Mouse (Mus musculus) embryo, embryonic 11.5 days (tissue): Measurements from ENCODE around the gene Prx.
A peak's percentile ranks its signal among the peaks of the same experiment; 100 is the strongest.
"Not testable (repeated sequence)": the region's sequence is repeated elsewhere in the genome, so short reads cannot be mapped to it uniquely, and the experiment has no call there.

Experiments used
- DNase-seq: peaks from one replicate; pipeline ENCODE4 v3.0.0-alpha.2; 2012; ENCODE audit warnings: low read depth, low spot score

Prx gene

DNA sequence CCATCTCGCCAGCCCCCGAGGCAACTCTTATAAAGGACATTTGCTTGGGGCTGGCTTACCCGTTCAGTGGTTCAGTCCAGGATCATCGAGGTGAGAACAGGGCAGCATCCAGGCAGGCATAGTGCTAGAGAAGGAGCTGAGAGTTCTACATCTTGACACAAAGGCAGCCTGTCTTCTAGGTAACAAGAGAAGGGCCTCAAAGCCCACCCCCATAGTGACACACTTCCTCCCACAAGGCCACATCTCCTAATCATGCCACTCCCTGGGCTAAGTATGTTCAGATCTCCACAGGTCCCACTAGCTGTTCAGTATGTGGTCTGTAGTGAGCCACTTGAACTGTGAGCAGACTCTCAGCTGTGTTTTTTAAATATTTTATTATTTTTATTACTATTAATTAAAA is 15.3 kb upstream of the Prx start:
- no peak for DNase-seq

DNA sequence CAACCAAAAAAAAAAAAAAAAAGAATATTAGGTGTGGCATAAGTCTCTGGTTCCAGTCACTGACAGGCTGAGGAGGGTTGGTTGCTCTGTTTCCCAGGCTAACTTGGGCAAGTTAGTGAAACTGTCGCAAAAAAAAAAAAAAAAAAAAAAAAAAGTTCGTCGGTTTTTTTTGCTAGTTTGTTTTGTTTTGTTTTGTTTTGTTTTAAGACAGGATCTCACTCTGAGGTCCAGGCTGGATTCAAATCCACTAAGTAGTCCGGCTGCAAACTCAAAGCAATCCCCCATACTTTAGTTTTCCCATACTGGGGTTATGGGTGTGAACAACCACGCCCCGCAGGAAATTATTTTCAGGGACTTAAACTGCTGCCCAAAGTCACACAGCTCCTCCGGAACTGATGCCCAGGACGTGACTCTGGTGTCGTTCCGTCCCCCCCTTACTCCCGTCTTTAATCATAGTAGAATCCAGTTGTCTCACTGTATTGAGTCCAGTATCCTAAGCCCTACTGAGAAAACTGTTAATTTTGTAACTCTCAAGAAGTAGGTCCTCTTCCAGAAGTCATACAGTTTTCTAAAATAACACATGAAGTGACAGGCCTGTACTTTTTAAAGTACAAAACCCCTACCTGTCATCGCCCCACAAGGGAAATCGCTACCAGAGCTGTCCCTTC is 12.9 kb upstream of the Prx start:
- DNase-seq, result no peak

DNA sequence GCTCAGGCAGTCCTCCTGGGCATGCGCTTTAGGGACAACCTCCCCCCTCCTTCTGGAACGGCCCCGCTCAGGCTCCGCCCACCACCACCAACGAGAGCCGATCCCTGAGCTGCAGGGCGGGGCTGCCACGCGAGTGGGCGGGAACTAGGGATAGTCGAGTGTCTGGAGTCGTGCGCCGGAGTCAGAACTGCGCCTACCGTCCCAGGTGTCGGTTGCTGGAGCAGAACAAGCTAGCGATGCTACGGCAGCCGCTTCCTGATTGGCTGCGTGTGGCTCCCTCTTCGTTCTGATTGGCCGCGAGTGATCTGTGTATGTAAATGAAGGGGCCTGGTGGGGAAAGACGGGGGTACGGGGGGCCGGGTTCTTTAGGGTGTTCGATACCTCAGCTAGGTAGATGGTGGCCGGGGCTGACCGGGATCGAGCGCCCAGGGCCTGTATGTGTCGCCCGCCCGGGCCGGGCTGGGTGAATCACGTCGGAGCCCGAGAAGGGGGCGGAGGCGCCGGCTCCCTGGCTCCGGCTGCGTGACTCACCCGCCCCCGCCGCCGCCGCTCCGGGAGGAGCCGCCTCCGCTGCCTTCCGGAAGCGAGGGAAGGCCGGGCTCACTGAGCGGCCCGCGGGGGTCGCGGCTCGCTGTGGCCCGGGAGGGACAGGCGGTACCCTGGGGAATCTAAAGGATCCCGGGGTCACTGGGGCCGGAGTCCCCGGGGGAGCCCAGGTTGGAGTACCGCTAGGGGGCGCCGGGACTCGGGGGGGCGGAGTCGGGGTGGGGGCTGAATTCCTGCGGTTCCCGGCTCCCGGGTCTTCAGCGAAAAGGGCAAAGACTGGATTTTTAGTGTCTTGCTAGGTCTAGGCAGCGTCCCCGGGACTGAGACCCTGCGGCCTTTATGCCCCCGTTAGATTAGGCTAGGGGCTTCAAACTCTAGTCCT is 12.1 kb upstream of the Prx start, which contains the start of gene Sertad1:
Gene Sertad1, plus strand, starts transcription at position 141 of the 928 bp plus-strand sequence.
- peak; percentile 99 for DNase-seq

DNA sequence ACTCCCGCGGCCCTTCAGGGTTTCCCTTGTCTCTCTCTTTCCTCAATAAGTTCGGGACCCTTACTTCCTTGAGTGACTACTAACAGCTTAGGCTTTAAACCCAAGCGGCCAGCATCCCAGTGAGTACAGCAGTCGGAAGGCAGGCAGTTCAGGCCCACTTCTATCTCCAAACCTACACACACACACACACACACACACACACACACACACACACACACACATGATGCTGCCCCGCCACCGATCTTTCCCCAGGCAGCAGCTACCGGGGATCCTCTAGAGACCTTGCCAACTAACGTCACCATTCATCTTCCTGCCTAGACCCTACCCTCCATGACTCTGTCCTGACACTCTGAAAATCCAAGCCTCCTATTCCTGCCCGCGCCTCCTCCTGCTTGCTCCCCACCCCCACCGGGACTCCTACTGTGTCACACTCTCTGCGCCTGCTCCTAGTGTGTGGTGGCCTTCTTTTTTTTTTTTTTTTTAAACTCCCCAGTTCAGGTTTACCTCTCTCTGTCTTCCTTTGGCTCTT is 11.3 kb upstream of the Prx start:
- no peak for DNase-seq

DNA sequence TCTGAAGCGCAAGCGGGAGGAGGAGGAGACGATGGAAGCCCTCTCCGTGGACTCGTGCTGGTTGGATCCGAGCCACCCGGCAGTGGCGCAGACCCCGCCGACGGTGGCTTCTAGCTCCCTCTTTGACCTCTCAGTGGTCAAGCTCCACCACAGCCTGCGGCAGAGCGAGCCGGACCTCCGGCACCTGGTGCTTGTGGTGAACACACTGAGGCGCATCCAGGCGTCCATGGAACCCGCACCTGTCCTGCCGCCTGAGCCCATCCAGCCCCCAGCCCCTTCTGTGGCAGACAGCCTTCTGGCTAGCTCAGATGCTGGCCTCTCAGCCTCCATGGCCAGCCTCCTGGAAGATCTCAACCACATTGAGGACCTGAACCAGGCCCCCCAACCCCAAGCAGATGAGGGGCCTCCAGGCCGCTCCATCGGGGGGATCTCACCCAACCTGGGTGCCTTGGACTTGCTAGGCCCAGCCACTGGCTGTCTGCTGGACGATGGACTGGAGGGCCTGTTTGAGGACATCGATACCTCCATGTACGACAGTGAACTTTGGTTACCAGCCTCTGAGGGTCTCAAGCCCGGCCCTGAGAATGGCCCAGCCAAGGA is 9.8 kb upstream of the Prx start:
- no peak for DNase-seq

DNA sequence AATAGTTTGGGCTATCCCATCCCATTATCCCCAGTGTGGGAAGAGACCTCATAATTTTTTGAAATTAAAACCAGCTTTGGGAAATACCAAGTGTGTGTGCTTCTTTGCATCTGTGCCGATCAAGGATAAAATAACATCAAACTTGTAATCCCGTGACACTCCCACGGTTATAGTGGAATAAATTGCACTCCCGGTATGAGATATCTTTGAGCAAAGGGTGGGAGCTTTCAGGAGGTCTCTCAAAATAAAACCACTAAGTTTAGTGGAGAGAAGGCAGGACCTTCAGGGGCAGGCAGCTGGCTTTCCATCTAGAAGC is 8.9 kb upstream of the Prx start:
- DNase-seq, result no peak

DNA sequence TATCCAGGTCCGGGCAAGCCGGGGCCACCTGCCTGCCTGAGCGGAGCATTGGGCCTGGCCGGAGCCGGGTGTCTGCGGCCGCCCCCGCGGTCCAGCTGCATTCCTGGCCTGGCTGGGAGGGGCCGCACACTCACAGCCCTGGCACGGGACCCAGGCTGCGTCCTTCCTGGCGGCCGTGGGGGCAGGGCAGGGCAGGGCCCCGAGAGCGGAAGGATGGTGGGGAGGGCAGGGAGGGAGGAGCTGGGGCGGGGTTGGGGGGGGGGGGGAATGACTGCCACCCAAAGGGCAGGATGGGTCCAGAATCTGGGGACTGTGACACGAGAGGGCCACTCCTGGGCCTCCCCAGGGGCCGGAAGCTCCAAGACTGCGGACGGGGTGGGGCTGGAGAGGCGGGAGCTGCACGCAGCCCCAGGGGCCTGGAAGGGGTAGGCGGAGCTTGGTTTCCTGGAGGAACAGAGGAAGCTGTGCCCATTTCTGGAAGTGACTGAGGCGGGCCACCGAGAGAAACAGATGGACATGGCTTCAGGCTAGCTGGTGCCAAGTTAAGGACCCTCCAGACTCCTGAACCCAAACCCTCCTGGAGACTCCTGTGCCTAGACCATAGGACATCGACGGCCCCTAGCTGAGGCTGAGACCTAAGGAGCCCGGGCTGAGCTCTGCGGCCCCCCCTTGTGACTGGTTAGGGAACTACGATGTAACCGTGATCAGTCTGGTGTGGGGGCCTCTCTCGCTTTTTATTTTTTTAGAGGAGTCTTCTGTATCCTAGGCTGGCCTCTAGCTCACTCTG is 8.4 kb upstream of the Prx start:
- peak; percentile 73 for DNase-seq

DNA sequence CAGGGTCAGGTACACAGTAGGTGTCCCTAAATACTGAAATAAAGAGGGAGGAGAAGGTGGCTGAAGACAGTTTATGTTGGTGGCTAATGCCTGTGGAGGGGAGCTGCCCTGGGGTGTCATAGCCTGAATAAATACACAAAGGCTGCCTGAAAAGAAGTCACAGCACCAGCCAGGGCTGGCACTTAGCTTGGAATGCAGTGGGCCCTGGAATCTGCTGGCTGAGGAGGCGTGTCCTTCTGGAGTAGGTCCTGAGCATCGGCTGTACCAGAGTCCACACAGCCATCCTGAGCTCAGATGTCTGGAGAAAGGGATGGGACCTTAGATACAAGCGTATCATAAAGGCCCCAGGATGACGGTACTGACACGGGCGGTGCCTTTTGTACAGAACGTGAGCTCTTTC is 7.3 kb upstream of the Prx start:
- DNase-seq, result no peak

DNA sequence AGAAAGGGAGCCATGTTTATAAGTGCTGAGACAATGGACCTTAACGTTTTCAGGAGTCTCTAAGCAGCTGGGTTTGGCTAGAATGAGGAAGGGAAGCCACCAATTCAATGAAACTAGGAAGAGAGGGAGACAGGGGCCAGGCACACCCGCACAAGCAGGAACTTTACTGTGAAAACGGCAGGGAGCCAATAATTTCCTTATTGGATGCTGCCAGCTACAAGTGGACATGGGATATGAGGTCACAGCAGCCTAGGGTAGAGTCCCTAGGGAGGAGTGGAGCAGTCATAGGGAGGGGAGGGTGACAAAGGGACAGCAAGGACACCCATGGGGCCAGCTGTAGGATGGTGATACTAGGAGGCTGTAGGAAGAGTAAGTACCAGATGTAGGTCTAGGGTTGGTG is 6.1 kb upstream of the Prx start:
- DNase-seq, result no peak

DNA sequence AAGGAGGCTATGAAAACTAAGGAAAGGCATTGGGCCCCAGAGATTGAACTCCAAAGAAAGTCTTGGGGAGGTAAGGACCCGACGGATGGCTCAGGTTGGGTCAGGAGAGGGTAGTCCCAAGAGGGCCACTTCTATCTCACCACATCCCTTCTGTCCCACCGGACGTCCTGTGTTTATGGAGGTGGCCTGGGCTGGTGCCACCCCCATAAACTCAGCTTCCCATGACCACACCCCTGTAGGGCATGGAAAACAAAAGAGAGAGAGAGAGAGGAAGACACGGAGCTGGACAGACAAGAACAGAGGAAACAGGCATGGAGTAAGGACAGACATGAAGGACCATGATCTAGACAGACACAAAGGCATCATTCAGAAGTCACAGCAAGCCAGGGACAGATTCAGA is 5.7 kb upstream of the Prx start:
- DNase-seq, result no peak

DNA sequence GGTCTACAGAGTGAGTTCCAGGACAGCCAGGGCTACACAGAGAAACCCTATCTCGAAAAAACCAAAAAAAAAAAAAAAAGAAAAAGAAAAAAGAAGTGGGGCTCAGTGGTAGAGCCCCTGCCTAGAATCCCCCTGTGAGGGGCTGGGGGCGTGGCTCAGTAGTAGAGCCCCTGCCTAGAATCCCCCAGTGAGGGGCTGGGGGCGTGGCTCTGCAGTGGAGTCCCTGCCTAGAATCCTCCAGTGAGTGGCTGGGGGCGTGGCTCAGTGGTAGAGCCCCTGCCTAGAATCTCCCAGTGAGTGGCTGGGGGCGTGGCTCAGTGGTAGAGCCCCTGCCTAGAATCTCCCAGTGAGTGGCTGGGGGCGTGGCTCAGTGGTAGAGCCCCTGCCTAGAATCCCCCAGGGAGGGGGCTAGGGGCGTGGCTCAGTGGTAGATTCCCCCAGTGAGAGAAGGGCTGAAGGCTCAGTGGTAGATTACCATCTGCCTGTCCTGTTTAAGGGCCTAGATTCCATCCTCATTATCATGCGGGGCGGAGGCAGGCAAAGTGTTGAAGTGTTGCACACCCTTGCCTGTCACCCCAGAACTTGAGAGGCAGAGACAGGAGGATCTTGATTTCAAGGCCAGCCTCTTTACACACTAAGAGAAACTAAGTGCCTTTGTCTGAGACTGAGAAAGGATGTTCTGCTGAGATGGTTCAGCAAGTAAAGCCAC is 4.3 kb upstream of the Prx start:
- DNase-seq, result not testable (repeated sequence)

DNA sequence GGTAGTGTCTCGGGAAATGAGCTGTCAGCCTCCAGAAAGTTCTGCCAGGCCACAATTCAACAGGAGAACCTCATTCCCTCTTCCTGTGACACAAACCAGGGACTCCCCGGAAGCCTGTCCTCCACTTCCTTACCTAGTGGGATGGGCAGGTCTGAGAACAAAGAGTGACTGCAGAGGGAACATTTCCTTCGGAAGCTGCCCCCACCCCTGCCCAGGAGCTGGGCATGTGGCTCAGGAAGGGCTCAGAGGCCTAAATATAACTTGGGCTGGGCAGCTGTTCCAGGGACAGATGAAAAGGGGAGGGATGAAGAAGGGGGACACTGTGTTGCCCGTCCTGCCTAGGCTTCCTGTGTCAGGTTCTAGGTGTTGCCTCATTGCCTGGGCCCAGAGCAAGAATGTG is 2.5 kb downstream of the Prx start:
- DNase-seq, result no peak

DNA sequence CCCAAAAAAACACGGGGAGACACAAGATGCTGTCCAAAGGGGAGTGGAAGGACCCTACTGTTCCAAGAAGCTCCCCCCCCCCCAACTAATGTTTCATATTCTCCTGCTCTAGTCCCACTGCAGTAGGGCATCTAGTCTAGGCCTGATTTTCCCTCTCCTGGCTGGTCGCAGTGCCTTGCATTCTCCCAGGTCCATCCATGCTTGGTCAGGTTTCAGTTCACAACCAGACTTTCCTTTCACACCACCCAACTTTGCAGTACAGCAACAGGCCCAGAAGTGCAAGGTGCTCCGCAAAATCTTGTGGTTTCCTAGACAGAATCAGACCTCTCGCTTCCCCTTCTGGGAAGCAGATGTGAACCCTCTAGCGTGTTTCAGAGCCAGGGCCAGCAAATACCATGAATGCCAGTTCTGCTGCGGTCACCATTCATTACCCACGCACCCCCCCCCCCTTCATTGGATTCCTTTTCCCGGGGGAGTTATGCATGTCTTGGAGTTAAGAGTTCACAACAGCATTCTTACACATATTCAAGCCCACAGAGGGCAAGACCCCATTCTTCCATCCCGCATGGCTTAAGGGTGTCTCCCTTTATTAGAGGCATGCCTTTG is 7.7 kb downstream of the Prx start:
- DNase-seq, result no peak

DNA sequence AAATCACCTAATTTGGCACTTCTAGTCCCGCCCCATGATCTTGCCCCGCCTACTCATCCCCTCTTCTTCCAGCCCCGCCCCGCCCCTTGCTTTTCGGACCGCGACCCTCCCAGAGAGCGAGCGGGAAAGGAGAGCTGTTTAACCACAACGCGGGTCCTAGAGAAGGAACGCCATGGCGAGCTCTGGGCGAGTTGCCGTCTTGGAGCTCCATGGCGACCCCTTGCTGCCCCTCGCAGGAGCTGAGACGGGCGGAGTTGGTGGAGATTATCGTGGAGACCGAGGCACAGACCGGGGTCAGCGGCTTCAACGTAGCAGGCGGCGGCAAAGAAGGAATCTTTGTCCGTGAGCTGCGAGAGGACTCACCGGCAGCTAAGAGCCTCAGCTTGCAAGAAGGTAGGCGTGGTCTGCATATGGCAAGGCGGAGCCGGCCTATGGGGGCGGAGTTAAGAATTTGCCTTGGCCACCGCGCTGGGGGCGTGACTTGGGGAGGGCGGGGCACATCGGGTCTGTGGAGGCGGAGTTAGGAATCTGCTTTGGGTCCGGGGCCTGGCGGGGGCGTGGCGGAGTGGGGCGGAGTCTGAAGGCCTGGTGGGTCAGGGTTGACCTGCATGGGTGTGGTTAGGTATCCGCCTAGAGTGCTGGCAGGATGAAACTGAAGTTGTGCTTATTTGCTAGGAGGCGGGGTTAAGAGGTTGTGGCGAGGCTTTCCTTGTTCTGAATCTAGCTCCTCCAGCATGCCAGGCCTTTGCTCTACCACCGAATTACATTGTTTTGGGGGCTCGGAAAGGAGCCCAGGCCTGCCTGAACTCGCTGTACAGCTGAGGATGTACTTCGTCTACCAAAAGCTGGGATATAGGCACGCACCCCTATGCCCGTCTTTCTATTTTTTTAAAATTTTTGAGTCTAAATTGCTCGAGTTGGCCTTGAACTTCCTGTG is 8.9 kb downstream of the Prx start:
- peak; percentile 97 for DNase-seq

DNA sequence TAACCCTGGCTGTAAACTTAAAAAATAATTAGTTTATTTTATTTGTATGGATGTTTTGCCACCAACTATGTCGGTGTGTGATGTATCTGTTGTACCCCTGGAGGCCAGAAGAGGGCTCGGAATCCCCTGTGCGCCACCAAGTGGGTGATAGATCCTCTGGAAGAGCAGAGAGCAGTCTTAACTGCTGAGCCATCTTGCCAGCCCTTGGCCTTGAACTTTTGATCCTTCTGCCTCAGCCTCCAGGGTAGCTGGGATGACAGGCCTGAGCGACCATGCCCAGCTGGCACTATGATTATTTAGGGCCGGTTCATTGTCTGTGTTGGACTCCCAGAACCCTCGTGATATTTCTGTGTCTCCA is 9.5 kb downstream of the Prx start:
- DNase-seq, result peak; percentile 40

DNA sequence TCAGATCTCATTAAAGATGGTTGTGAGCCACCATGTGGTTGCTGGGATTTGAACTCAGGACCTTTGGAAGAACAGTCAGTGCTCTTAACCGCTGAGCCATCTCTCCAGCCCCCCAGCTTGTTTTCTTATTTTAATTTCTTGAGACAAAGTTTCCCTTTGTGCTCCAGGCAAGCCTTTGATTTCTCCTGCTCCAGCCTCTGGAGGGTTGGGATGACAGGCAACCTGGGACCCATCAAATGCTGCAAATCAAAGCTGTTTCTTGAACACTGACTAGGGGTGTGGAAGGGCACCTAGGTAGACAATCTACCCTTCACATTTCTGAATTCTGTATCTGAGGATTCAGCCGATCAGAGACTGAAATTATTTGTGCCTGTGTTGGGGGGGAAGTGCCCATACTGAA is 11.7 kb downstream of the Prx start:
- DNase-seq, result no peak

DNA sequence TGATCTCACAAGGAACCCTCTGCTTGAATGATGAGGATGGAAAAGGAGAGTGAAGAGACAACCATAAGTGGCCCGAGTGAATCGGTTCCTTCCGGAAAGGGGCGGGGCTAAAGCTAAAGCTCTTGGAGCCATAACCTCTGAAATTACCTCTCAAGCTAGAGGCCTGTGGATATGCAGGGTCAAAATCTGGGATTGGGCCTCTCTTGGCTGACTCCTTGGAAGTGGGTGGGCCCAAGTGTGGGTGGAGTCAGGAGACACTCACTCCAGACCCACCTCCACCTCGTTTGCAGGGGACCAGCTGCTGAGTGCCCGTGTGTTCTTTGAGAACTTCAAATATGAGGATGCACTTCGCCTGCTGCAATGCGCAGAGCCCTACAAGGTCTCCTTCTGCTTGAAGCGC is 15.8 kb downstream of the Prx start:
- no peak for DNase-seq

DNA sequence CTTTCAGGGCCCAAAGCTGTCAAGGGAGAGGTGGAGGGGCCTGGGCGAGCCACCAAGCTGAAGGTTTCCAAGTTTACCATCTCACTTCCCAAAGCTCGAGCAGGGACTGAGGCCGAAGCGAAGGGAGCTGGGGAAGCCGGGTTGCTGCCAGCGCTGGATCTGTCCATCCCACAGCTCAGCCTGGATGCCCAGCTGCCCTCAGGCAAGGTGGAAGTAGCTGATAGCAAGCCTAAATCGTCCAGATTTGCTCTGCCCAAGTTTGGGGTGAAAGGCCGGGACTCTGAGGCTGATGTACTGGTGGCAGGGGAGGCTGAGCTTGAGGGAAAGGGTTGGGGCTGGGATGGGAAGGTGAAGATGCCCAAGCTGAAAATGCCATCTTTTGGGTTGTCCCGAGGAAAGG is 19.2 kb downstream of the Prx start:
- no peak for DNase-seq

DNA sequence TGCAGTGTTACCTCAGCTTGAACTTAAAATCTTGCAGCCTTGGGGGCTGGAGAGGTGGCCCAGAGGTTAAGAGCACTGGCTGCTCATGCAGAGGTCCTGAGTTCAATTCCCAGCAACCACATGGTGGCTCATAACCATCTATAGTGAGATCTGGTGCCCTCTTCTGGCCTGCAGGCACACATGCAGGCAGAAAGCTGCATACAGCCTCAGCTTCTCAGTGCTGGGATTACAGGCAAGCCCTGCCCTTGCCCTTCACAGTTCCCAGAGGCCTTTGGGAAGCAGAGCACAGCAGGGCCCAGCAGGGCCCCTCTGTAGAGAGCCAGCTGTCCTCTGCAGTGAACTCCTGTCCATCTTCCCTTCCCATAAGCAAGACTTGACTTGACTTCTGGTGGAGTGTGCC is 21.0 kb downstream of the Prx start:
- no peak for DNase-seq

DNA sequence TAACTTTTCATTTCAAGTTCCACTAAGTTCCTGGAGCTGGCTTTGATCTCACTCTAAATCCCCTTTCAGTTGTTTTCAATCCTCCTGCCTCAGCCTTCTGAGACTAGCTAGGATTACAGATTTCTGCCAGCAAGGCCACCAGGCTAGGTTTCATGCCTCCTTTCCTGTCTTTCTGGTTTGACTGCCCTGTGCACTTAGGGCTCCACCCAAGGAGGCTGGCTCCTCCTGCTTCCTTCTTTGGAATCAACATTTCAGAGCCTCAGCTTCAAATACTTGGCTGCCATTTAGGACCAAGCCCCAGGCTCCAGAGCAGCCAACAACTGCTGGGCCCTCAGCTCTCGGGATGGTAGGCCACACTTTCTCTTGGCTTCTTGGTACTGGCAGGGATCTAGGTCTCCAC is 21.5 kb downstream of the Prx start:
- no peak for DNase-seq
